Mouse (Mus musculus): ENCODE results near the gene Slc16a10.

DNA sequence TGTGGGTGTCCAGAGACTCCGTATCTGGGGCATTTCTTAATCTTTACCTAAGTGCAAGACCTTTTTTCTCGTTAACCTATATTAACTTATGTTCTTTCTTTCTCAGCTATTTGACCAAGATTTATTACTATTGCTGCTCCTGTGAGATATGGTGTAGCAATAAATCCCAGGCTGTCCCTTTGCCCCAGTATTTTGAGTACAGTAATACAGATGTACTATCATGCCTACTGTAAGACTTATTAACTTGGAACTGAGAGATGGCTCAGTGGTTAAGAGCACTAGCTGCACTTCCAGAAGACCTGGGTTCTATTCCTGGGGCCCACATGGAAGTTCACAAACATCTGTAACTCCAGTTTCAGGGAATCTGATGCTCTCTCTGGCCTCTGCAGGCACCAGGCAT is 91.3 kb downstream of the Slc16a10 start:
- TF ChIP-seq POLR2A (IDR thresholded peaks at IDR 0.05; ENCODE audit: insufficient read depth, low read length) (no peak), CTCF (IDR thresholded peaks at IDR 0.05; ENCODE audit: low read depth, low read length) (no peak)

Data from ES-Bruce4 (cell line).